Mouse (Mus musculus) common myeloid progenitor, adult 5-6 weeks (primary cell): Measurements from ENCODE around the gene Rdh1. TPM values are rescaled to one million over a fixed set of nuclear protein-coding genes. Genes with fewer than 3 reads are reported as not detected.
"Not testable (repeated sequence)": the region's sequence is repeated elsewhere in the genome, so short reads cannot be mapped to it uniquely, and the experiment has no call there.

ENCODE experiments used
- ATAC-seq: replicated peaks from 2 replicates; pipeline ENCODE4 v1.8.0; 2016; ENCODE audit warnings: low read depth, mild to moderate bottlenecking, moderate TSS enrichment, inconsistent platforms; ENCODE audit not compliant: poor library complexity, severe bottlenecking
- total RNA-seq: library from RNA; stranded (forward); fragments of 200-1000, 187-1606 nt; gene quantifications from 2 replicates; pipeline ENCODE4 v1.2.3, GENCODE M21; 2017

Gene Rdh1
- total RNA-seq, 1 experiment from 2014 or later: not detected

GRCm38 (mm10) chr10:127747254-127747653 lies 12.3 kb upstream of the Rdh1 start:
- ATAC-seq: no peak

GRCm38 (mm10) chr10:127748847-127749612 lies 10.5 kb upstream of the Rdh1 start:
- no peak for ATAC-seq

GRCm38 (mm10) chr10:127750136-127750777 lies 9.3 kb upstream of the Rdh1 start:
- no peak for ATAC-seq

DNA sequence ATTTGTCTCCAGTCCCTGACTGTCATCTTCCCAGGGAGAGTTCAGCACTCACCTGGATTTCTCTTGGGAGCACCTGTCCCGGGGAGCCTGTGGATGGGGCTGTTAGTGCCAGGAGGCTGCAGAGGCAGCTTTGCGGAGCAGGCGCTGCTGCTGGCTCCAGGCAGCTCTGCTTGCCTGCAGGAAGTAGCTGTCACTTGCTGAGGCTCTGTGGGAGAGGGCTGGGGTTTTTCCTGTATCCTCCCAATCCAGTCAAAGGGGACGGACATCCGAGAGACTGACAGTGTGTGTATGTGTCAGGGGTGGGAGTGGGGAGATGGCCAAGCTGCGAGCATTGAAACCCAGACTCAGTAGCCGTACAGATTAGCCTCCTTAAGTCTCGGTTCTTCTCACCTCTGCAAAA lies 8.0 kb upstream of the Rdh1 start, which contains the start of gene Gpr182:
Gene Gpr182 (minus strand): TSS at position 185 of the 400 bp plus-strand sequence.
- peak; percentile 51 for ATAC-seq

- ATAC-seq: no peak
Measured at GRCm38 (mm10) chr10:127754566-127755166, 4.9 kb upstream of the Rdh1 start.

DNA sequence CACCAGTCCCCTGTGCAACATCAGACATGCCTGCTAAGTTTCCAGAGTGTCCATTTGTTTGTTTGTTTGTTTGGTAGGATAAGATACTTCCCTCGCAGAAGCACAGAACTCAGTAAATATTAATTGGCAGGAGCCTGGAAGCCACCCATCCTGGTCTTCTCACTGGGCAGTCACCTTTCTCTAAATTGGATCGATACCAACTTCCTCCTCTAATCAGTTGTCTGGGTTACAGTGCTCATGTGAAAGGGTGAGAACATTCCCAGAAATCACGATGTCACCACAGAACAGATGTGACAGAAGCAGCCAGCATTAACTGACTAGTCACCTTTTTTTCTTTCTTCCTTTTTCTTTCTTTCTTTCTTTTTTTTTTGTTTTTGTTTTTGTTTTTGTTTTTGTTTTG lies 4.3 kb upstream of the Rdh1 start:
- no peak for ATAC-seq

DNA sequence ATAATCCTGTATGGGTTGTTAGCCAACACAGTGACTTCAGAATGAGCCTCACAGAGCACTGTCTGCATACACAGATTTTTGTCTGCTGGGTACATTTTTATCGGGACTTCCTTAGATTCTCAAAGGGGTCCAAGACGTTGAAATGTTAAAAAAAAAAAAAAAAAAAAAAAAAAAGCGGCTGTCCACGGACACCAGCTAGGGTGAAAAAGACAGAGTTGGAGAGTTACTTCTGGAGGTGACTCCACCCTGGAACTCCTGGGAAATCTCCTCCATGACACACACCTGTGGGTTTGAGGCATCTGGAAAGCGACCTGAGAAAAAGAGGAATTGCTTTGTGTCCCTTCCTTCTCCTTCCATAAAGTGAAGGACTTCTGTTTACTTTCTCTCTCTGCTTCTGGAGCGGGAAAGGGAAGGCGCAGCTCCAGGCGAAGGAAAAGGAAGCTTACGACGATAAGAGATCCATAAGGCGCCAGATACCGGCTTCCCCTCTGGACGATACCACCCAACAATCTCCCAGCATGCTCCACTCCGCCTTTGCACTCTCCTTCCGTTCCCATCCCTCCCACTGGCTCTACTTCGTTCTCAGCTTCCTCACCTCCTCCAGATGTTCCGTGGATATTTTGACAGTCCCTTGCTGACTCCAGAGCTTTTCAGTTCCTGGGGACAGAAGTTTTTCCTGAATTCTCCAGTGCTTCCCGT lies 3.6 kb upstream of the Rdh1 start:
- ATAC-seq: no peak

- ATAC-seq: not testable (repeated sequence)
Measured at GRCm38 (mm10) chr10:127762926-127763325, 3.4 kb downstream of the Rdh1 start.

- ATAC-seq: no peak
Measured at GRCm38 (mm10) chr10:127763914-127764680, 4.6 kb downstream of the Rdh1 start.

DNA sequence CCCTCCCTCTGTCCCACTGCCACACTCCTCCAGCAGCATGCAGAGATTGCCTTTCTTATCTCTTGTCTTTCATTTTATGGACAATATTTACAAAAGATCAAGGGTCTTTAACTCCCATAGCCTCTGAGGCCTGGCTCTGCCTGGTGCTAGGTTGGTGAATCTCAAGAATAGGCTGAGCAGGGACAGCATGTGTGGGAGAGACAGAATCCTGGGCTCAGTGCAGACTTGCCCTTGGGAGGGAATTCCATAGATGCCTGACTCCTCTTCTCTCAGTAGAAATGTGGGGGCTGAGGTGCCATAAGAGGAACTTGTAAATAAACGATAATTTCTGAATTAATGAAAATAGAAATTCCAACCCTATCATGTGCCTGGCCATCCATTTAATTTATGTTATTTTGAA lies 7.0 kb downstream of the Rdh1 start:
- no peak for ATAC-seq

DNA sequence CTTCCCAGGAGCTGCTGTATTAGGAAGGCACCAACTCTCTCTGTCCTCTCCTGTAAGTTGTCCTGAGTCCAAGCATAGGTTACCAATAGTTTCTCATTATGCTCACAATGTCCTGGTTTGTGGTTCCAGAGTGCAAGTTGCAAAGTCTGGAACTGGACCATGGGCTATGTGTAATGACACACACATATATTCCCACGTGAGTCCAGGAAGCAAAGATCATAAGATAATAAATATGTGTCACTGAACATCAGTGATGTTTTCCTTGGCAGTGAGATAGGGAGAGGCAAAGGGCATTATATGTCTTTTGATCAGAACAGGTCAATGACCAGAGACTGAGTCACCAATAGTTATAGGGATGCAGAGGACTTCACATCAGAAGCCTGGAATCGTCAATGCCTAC lies 16.5 kb downstream of the Rdh1 start, which contains the start of gene Rdh9:
Gene Rdh9 (plus strand): TSS at position 376 of the 400 bp plus-strand sequence.
- no peak for ATAC-seq

DNA sequence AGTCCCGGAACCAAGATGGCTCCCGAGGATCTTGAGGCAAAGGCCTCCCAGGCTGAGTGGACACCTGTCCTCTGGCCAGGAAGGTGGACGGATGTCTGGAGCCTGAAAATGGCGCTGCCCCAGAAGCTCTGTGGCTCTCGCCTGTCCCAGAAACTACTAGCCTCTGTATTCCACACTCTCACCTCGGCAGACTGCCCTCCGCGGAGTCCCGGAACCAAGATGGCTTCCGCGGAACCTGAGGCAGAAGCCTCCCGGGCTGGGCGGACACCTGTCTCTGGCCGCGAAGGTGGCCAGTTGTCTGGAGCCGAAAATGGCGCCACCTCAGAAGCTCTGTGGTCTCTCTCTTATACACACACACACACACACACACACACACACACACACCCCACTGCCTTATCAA lies 22.8 kb downstream of the Rdh1 start:
- not testable (repeated sequence) for ATAC-seq

DNA sequence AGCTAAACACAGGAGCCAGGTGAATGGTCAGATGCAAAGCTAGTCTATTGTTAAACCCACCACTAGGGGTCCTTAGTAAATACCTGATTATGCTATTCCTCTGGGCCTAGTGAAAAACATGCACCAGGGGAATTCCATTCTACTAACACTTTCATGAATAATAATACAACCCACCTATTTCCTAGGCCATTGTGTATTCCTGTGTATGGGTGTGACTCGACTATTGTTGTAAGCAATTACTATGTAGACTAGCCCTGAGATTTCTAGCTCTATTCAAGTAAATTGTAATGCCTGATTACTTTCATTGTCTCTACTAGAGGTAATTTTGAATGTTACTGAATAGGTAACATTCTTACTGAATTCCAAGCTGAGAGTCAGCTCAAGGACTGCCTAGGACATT lies 25.9 kb downstream of the Rdh1 start:
- not testable (repeated sequence) for ATAC-seq

DNA sequence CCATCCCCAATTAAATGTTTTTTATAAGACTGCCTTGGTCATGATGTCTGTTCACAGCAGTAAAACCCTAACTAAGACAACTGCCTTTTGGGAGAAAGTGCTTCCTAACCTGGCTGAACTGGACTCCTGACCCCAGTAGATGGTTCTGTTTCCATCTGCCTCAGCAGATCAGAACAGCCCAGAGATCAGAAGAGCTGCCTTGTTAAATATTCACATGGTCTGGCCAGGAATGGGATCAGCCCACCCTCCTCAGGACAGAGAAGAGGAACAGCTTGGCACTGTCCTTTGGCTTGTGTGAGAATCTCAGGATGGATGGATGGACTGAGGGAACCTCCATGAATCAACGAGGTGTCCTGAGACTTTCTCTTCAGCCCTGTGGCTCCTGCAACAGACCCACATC lies 39.8 kb downstream of the Rdh1 start:
- ATAC-seq: no peak

- ATAC-seq: no peak
Measured at GRCm38 (mm10) chr10:127800891-127801290, 41.4 kb downstream of the Rdh1 start, which contains the start of gene Rdh16. Gene Rdh16 (plus strand): TSS chr10:127801152.

GRCm38 (mm10) chr10:127801612-127802011 lies 42.1 kb downstream of the Rdh1 start:
- ATAC-seq: no peak

- ATAC-seq: no peak
Measured at GRCm38 (mm10) chr10:127802236-127802635, 42.7 kb downstream of the Rdh1 start.

DNA sequence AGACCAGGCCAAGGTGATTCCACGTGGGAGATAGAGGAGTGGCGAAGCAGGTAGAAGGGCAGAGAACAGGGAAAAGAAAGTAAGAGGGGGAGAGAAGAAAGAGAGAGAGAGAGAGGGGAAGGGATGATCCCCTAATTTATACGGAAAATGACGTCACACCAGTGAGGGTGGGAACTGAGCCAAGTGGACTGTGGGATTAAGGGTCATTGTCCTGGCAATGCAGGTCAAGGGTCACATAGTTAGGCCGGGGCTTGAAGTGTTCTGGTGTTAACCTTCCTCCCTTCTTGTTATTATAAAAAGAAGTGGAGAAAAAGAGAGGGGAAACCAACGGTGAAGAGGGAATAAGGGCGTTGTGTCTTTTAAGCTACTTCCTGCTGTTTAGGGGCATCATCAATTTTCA lies 44.9 kb downstream of the Rdh1 start:
- no peak for ATAC-seq

- no peak for ATAC-seq
Measured at GRCm38 (mm10) chr10:127815888-127816287, 56.4 kb downstream of the Rdh1 start.
